9 mouse cellular contexts compared by ENCODE assay signal in the genomic region with DNA sequence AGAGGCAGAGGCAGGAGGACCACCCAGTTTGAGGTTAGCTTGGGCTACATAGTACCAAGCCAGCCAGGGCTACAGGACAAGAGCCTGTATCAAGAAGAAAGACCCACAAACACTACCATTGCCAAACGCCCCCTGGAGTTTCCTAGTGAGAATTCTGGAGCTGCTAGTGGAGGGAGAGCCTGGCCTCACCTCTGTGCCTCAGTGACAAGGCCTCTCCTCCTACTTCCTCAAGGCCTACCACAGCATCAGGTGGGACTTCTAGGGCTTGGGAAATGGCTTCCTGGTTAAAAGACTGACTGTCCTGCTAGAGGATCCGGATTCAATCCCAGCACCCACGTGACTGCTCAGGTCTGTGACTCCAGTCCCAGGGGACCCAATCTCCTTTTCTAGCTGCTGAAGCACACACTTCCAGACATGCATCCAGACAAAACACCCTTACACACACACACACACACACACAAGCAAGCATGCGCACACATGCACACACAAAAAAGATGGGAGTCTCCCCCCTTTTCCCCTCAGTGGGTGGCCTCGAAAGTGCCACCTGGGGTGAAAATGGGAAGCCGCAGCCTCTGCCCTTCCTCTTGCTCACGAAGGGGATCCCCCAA. TPM values are rescaled to one million over a fixed set of nuclear protein-coding genes. Genes with fewer than 3 reads are reported as not detected.
A peak's percentile ranks its signal among the peaks of the same experiment; 100 is the strongest.
DNase-seq lines count a peak whose midpoint lies in the region; ATAC-seq and TF ChIP-seq lines count a peak whose summit lies in the region.
"Had no signal": no experiment of that assay in that cellular context is flagged by ENCODE, and none has a peak within 500 bp of the region (broad histone marks: within the 10 kb centered on the region; RNA-seq: fewer than 3 reads in every experiment).

No protein-coding gene starts in this region.

- TF ChIP-seq EP300 in lung, postnatal 0 days (IDR thresholded peaks at IDR 0.05): no peak

- no peak for TF ChIP-seq POLR2A in small intestine, adult 2 months (IDR thresholded peaks at IDR 0.05; ENCODE audit: low read depth, low read length)

- H3K4me3 ChIP-seq in lung, postnatal 0 days (ENCODE audit: low read depth, low read length): no peak overlapping the region
- no peak overlapping the region for H3K4me3 ChIP-seq in small intestine, adult 2 months (ENCODE audit: low read depth, low read length)
- H3K4me3 ChIP-seq: midbrain, embryonic 15.5 days had no signal

- H3K4me2 ChIP-seq in lung, postnatal 0 days (replicated peaks; ENCODE audit: low read depth, low read length): no peak overlapping the region
- H3K4me2 ChIP-seq: midbrain, embryonic 15.5 days had no signal

- ATAC-seq in lung, postnatal 0 days: no peak
- 0 out of 2 replicates have a peak, but pooled peaks have one; percentile 49 for ATAC-seq in erythroblast, adult 5-6 weeks (replicated peaks; ENCODE audit: low FRiP score, poor library complexity, severe bottlenecking)
- ATAC-seq: midbrain, embryonic 15.5 days had no signal

- H3K9ac ChIP-seq in lung, postnatal 0 days (replicated peaks; ENCODE audit: low read depth): no peak overlapping the region
- H3K9ac ChIP-seq: midbrain, embryonic 15.5 days had no signal

- no peaks in the 10 kb centered on the region for H3K36me3 ChIP-seq in lung, postnatal 0 days (ENCODE audit: insufficient read depth, low read length)
- H3K36me3 ChIP-seq in small intestine, adult 2 months (ENCODE audit: control insufficient read depth, insufficient read depth, low read length): no peaks in the 10 kb centered on the region
- H3K36me3 ChIP-seq: midbrain, embryonic 15.5 days had no signal

- intact Hi-C loops in left cerebral cortex, postnatal 10 days (cut with DNase I): no loop called here

- peak; percentile 35; the same call in 1 of the 2 replicates for TF ChIP-seq CTCF in lung, postnatal 0 days (IDR thresholded peaks at IDR 0.05)
- 0 out of 2 replicates have a peak, but pooled peaks have one; percentile 15 for TF ChIP-seq CTCF in small intestine, adult 2 months (IDR thresholded peaks at IDR 0.05; ENCODE audit: extremely low read depth, insufficient read length, insufficient replicate concordance, low read depth, low read length)

- H3K4me1 ChIP-seq in lung, postnatal 0 days (ENCODE audit: insufficient read depth, low read depth, low read length): peaks cover 21% of the 10 kb centered on the region
- H3K4me1 ChIP-seq in small intestine, adult 2 months (ENCODE audit: control insufficient read depth, insufficient read depth, insufficient read length, low read length): peaks cover 16% of the 10 kb centered on the region

- WGBS in lung, postnatal 0 days: 59% methylated on average over 7 of the region's 7 CpGs
- WGBS in small intestine, adult 2 months: 79% methylated on average over 7 of the region's 7 CpGs

- DNase-seq in heart, adult 11 months: peak; percentile 96
- DNase-seq in heart, postnatal 4 days: no peak
- peak; percentile 54 for DNase-seq in lung, postnatal 0 days (ENCODE audit: low spot score)
- no peak for DNase-seq in lung, postnatal 10 days
- no peak for DNase-seq in cerebellum, adult 9-10 months
- no peak for DNase-seq in left cerebral cortex, postnatal 10 days (ENCODE audit: extremely low spot score in 1 of 2, low spot score in 2 of 2)

- H3K9me3 ChIP-seq in lung, postnatal 0 days (ENCODE audit: low read length): no peaks in the 10 kb centered on the region
- H3K9me3 ChIP-seq: midbrain, embryonic 15.5 days had no signal

- H3K27ac ChIP-seq in lung, postnatal 0 days (ENCODE audit: low read length): peak overlapping the region; percentile 87
- peak overlapping the region; percentile 44 for H3K27ac ChIP-seq in small intestine, adult 2 months (ENCODE audit: insufficient read depth, low read depth, low read length)
- H3K27ac ChIP-seq: midbrain, embryonic 15.5 days had no signal

- H3K27me3 ChIP-seq in lung, postnatal 0 days (replicated peaks; ENCODE audit: insufficient read depth, low read length): no peaks in the 10 kb centered on the region
- no peaks in the 10 kb centered on the region for H3K27me3 ChIP-seq in small intestine, adult 2 months (ENCODE audit: control insufficient read depth, insufficient read depth, low read length)
- H3K27me3 ChIP-seq: midbrain, embryonic 15.5 days had no signal

RNA-seq across cellular contexts. Expression of a gene that starts 6.3 kb away (rescaled TPM):
- total RNA-seq in heart, postnatal 4 days (2021): 100 to 1,000 TPM; 112 to 115 TPM
- polyA plus RNA-seq in lung, postnatal 0 days (2015; fragmentation: Nextera tagmentation; extraction: Ambion mirVana): 99.6 and 101 TPM in 2 replicates
- 83.2 and 113 TPM in 2 replicates for total RNA-seq in erythroblast, adult 5-6 weeks (2015; ENCODE audit: low replicate concordance)
- total RNA-seq in erythroblast, adult 5-6 weeks (2017; ENCODE audit: low replicate concordance): 70.6 and 76.3 TPM in 2 replicates
- polyA plus RNA-seq in small intestine, adult 2 months (2012; rRNA removed): 119 and 327 TPM in 2 replicates
- 10 to 100 TPM; 62.2 to 63.0 TPM for total RNA-seq in left cerebral cortex, postnatal 10 days (2021)

RNA-seq across cellular contexts. Expression of a gene that starts 27.5 kb away (rescaled TPM):
- 10 to 100 TPM; 49.2 to 50.5 TPM for total RNA-seq in heart, postnatal 4 days (2021)
- 48.2 and 52.0 TPM in 2 replicates for polyA plus RNA-seq in lung, postnatal 0 days (2015; fragmentation: Nextera tagmentation; extraction: Ambion mirVana)
- 30.9 and 34.1 TPM in 2 replicates for total RNA-seq in erythroblast, adult 5-6 weeks (2015; ENCODE audit: low replicate concordance)
- total RNA-seq in erythroblast, adult 5-6 weeks (2017; ENCODE audit: low replicate concordance): 52.8 and 58.1 TPM in 2 replicates
- polyA plus RNA-seq in small intestine, adult 2 months (2012; rRNA removed): 5.2 and 10.1 TPM in 2 replicates
- 100 to 1,000 TPM; 231 to 238 TPM for total RNA-seq in left cerebral cortex, postnatal 10 days (2021)

RNA-seq across cellular contexts. Expression of a gene that starts 35.4 kb away (rescaled TPM):
- 10 to 100 TPM; 13.5 to 14.6 TPM for total RNA-seq in heart, postnatal 4 days (2021)
- 11.8 and 13.2 TPM in 2 replicates for polyA plus RNA-seq in lung, postnatal 0 days (2015; fragmentation: Nextera tagmentation; extraction: Ambion mirVana)
- total RNA-seq in erythroblast, adult 5-6 weeks (2015; ENCODE audit: low replicate concordance): not detected in 2 replicates
- total RNA-seq in erythroblast, adult 5-6 weeks (2017; ENCODE audit: low replicate concordance): not detected in 2 replicates
- 6.4 and 8.2 TPM in 2 replicates for polyA plus RNA-seq in small intestine, adult 2 months (2012; rRNA removed)
- total RNA-seq in left cerebral cortex, postnatal 10 days (2021): 1 to 10 TPM in 1 of 2 experiments, under 1 TPM in 1; 0.73 to 1.3 TPM

Comparison
In these comparisons a context has a peak if more than half of its experiments do, and no peak if none do; other contexts are left out.
1. DNase-seq: peak in heart, adult 11 months (single experiment) and lung, postnatal 0 days (single experiment); none in heart, postnatal 4 days (single experiment), lung, postnatal 10 days (single experiment), cerebellum, adult 9-10 months (single experiment) and left cerebral cortex, postnatal 10 days (0 of 2).
2. RNA of a gene that starts 35.4 kb away (total RNA-seq): 13.5 to 14.6 TPM in heart, postnatal 4 days; 0.73 to 1.3 TPM in left cerebral cortex, postnatal 10 days and not detected in erythroblast, adult 5-6 weeks; every median in the first group is over 4 times any median in the second.